Mouse (Mus musculus): ENCODE measurements around the gene Vezf1.

Gene Vezf1

GRCm38 (mm10) chr11:88098787-88099598 lies 30.9 kb downstream of the Vezf1 start:
- DNase-seq = peak; percentile 78 to 87

GRCm38 (mm10) chr11:88099599-88100023 lies 31.5 kb downstream of the Vezf1 start:
- DNase-seq = peak; percentile 88 to 94

GRCm38 (mm10) chr11:88100170-88100569 lies 32.1 kb downstream of the Vezf1 start:
- DNase-seq = no peak

GRCm38 (mm10) chr11:88103214-88103941 lies 35.3 kb downstream of the Vezf1 start:
- DNase-seq = no peak

- no peak for DNase-seq
Measured at GRCm38 (mm10) chr11:88105494-88106291, 37.6 kb downstream of the Vezf1 start.

GRCm38 (mm10) chr11:88106292-88106554 lies 38.1 kb downstream of the Vezf1 start:
- no peak for DNase-seq

- peak; percentile 28 to 69 for DNase-seq
Measured at GRCm38 (mm10) chr11:88107365-88107764, 39.3 kb downstream of the Vezf1 start.

GRCm38 (mm10) chr11:88110031-88110594 lies 42.0 kb downstream of the Vezf1 start:
- DNase-seq = no peak

GRCm38 (mm10) chr11:88112078-88112477 lies 44.0 kb downstream of the Vezf1 start:
- DNase-seq = no peak

GRCm38 (mm10) chr11:88112677-88113333 lies 44.7 kb downstream of the Vezf1 start:
- no peak for DNase-seq

GRCm38 (mm10) chr11:88113543-88114271 lies 45.6 kb downstream of the Vezf1 start:
- DNase-seq = peak; percentile 42 to 91

- peak; percentile 76 to 91 for DNase-seq
Measured at GRCm38 (mm10) chr11:88114871-88115301, 46.8 kb downstream of the Vezf1 start.

- DNase-seq = no peak
Measured at GRCm38 (mm10) chr11:88116568-88116967, 48.5 kb downstream of the Vezf1 start.

GRCm38 (mm10) chr11:88117356-88118090 lies 49.4 kb downstream of the Vezf1 start:
- peak; percentile 45 to 72 for DNase-seq

- no peak for DNase-seq
Measured at GRCm38 (mm10) chr11:88118091-88118440, 50.0 kb downstream of the Vezf1 start.

- DNase-seq = peak; percentile 82 to 94
Measured at GRCm38 (mm10) chr11:88118817-88119642, 51.0 kb downstream of the Vezf1 start.

- no peak for DNase-seq
Measured at GRCm38 (mm10) chr11:88122545-88122944, 54.5 kb downstream of the Vezf1 start.

GRCm38 (mm10) chr11:88123021-88123420 lies 54.9 kb downstream of the Vezf1 start:
- DNase-seq = no peak

GRCm38 (mm10) chr11:88123731-88124130 lies 55.7 kb downstream of the Vezf1 start:
- DNase-seq = no peak

- DNase-seq = no peak
Measured at GRCm38 (mm10) chr11:88125483-88125882, 57.4 kb downstream of the Vezf1 start.
